9 mouse cellular contexts compared by ENCODE assay signal in the genomic region with DNA sequence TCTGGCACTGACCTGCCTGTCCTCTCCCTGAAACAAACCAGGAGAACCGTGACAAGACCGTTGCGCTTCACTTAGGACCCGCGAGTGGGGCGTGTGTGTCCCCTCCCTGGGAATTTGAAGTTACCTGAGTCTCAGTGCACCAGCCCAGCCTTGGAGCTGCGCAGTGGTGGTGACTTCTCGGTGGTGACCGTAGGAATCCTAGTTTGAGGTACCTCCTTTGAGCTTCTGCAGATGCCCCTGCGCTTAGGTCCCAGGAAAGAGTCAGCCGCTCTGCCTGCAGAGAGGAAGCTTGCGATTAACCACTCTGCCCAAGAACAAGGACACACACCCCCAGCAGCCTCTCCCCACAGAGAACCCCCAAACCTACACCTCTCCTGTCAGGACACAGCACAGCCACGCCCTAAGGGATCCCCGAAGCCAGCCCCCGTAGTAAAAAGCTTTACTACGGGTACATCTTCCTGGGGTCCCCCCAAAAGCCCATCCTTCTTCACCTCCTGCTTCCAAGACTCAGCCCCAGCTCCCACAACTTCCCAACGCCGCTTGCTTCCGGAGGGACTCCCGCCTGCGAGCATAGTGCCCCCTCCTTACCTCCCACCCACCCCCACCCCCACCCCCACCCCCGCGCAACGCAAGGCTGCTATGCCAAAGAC. TPM values are rescaled to one million over a fixed set of nuclear protein-coding genes. Genes with fewer than 3 reads are reported as not detected.
DNase-seq lines count a peak whose midpoint lies in the region; ATAC-seq and TF ChIP-seq lines count a peak whose summit lies in the region.
"Had no signal": no experiment of that assay in that cellular context is flagged by ENCODE, and none has a peak within 500 bp of the region (broad histone marks: within the 10 kb centered on the region; RNA-seq: fewer than 3 reads in every experiment).

A gene (minus strand): TSS at position 34 of the 650 bp plus-strand sequence.

- no peak for TF ChIP-seq POLR2A in brain, embryonic 14.5 days (IDR thresholded peaks at IDR 0.05; ENCODE audit: borderline replicate concordance, extremely low read depth, insufficient read depth, insufficient read length, poor library complexity, severe bottlenecking)

- intact Hi-C loops in gastrocnemius, postnatal 36 days (cut with DNase I), result loop anchor here (5.0 to 10.0 kb wide), 3 partner anchors 195 to 515 kb away; no protein-coding TSS in a partner anchor

- peak within 1 kb of the TSS; percentile 78 for H3K4me2 ChIP-seq in kidney, embryonic 16.5 days (replicated peaks; ENCODE audit: low read depth, low read length)
- peak within 1 kb of the TSS; percentile 66 for H3K4me2 ChIP-seq in hindbrain, embryonic 16.5 days (ENCODE audit: low read length)
- H3K4me2 ChIP-seq in neural tube, embryonic 11.5 days (ENCODE audit: low read depth), result peak within 1 kb of the TSS; percentile 40

- no peaks in the 10 kb centered on the region for H3K36me3 ChIP-seq in kidney, embryonic 16.5 days (ENCODE audit: insufficient read depth, low read length)
- H3K36me3 ChIP-seq in hindbrain, embryonic 16.5 days (ENCODE audit: control insufficient read depth, insufficient read depth, low read length), result no peaks in the 10 kb centered on the region
- no peaks in the 10 kb centered on the region for H3K36me3 ChIP-seq in neural tube, embryonic 11.5 days (ENCODE audit: control insufficient read depth, insufficient read depth, low read length)

- TF ChIP-seq CTCF in brain, embryonic 14.5 days (IDR thresholded peaks at IDR 0.05; ENCODE audit: borderline replicate concordance, extremely low read depth, insufficient read depth, insufficient read length), result no peak

- peaks cover 22% of the 10 kb centered on the region for H3K27me3 ChIP-seq in kidney, embryonic 16.5 days (ENCODE audit: insufficient read depth, low read length)
- H3K27me3 ChIP-seq in hindbrain, embryonic 16.5 days (replicated peaks; ENCODE audit: control insufficient read depth, insufficient read depth, low read length), result peaks cover 30% of the 10 kb centered on the region
- peaks cover 28% of the 10 kb centered on the region for H3K27me3 ChIP-seq in neural tube, embryonic 11.5 days (ENCODE audit: control insufficient read depth, insufficient read depth, low read length)

- peak; percentile 25; the same call in 1 of the 2 replicates for ATAC-seq in kidney, embryonic 16.5 days (ENCODE audit: low FRiP score, low TSS enrichment)
- peak; percentile 17; the same call in 1 of the 2 replicates for ATAC-seq in hindbrain, embryonic 16.5 days
- no peak for ATAC-seq in neural tube, embryonic 11.5 days (ENCODE audit: insufficient read depth, low FRiP score, low TSS enrichment)

- peak within 1 kb of the TSS; percentile 56 for H3K9ac ChIP-seq in kidney, embryonic 16.5 days (replicated peaks; ENCODE audit: low read length)
- H3K9ac ChIP-seq in hindbrain, embryonic 16.5 days (ENCODE audit: low read depth, low read length), result peak within 1 kb of the TSS; percentile 54
- H3K9ac ChIP-seq in neural tube, embryonic 11.5 days (ENCODE audit: low read length), result no peak within 1 kb of the TSS; the same call in 1 of the 2 replicates

- no peak within 1 kb of the TSS for H3K27ac ChIP-seq in kidney, embryonic 16.5 days (ENCODE audit: low read length)
- no peak within 1 kb of the TSS for H3K27ac ChIP-seq in hindbrain, embryonic 16.5 days (ENCODE audit: low read depth, low read length)
- H3K27ac ChIP-seq in neural tube, embryonic 11.5 days (ENCODE audit: low read depth, low read length), result no peak within 1 kb of the TSS
- H3K27ac ChIP-seq: macrophage had no signal

- H3K9me3 ChIP-seq in kidney, embryonic 16.5 days (ENCODE audit: low read length), result no peaks in the 10 kb centered on the region
- H3K9me3 ChIP-seq in hindbrain, embryonic 16.5 days (ENCODE audit: control insufficient read depth, low read length), result no peaks in the 10 kb centered on the region
- no peaks in the 10 kb centered on the region for H3K9me3 ChIP-seq in neural tube, embryonic 11.5 days (ENCODE audit: control insufficient read depth, low read length)

- DNase-seq in kidney, adult 8-10 months, result no peak
- peak; percentile 19 for DNase-seq in brain, embryonic 14.5 days (ENCODE audit: low read depth)
- peak; percentile 23 for DNase-seq in neural tube, embryonic 11.5 days (ENCODE audit: low spot score)
- DNase-seq in gastrocnemius, postnatal 36 days, result no peak
- no peak for DNase-seq in MN1 (ENCODE audit: low spot score)
- no peak for DNase-seq in thymus, postnatal 0 days (ENCODE audit: low spot score)

- peak within 1 kb of the TSS; percentile 50 for H3K4me3 ChIP-seq in kidney, embryonic 16.5 days (ENCODE audit: low read length)
- H3K4me3 ChIP-seq in hindbrain, embryonic 16.5 days (ENCODE audit: low read length), result peak within 1 kb of the TSS; percentile 44
- H3K4me3 ChIP-seq in neural tube, embryonic 11.5 days (ENCODE audit: low read depth, low read length), result peak within 1 kb of the TSS; percentile 19

- H3K4me1 ChIP-seq in kidney, embryonic 16.5 days (ENCODE audit: insufficient read depth, low read length), result peaks cover 20% of the 10 kb centered on the region
- peaks cover 13% of the 10 kb centered on the region for H3K4me1 ChIP-seq in hindbrain, embryonic 16.5 days (ENCODE audit: control insufficient read depth, insufficient read depth, low read depth, low read length)
- H3K4me1 ChIP-seq in neural tube, embryonic 11.5 days (ENCODE audit: control insufficient read depth, insufficient read depth, low read length), result peaks cover 3% of the 10 kb centered on the region; the same call in 1 of the 2 replicates

- 6% methylated on average over 24 of the region's 24 CpGs for WGBS in kidney, embryonic 16.5 days
- WGBS in hindbrain, embryonic 16.5 days, result 5% methylated on average over 24 of the region's 24 CpGs
- WGBS in neural tube, embryonic 11.5 days, result 8% methylated on average over 24 of the region's 24 CpGs

RNA-seq across cellular contexts. Expression of the gene that starts here (rescaled TPM):
- polyA plus RNA-seq in kidney, embryonic 16.5 days (2015; fragmentation: Nextera tagmentation; extraction: Ambion mirVana), result 6.4 and 7.2 TPM in 2 replicates
- polyA plus RNA-seq in brain, embryonic 14.5 days (2012; rRNA removed), result 0.53 and 1.1 TPM in 2 replicates
- 2.4 and 2.9 TPM in 2 replicates for polyA plus RNA-seq in hindbrain, embryonic 16.5 days (2015; fragmentation: Nextera tagmentation; extraction: Ambion mirVana)
- polyA plus RNA-seq in neural tube, embryonic 11.5 days (2014; fragmentation: Nextera tagmentation; extraction: Ambion mirVana), result 0.52 and 0.55 TPM in 2 replicates
- total RNA-seq in gastrocnemius, postnatal 36 days (2021), result under 1 TPM; 0.07 to 0.08 TPM
- 0.04 and 0.05 TPM in 2 replicates for polyA plus RNA-seq in thymus, postnatal 0 days (2015; fragmentation: Nextera tagmentation; extraction: Ambion mirVana)
- polyA plus RNA-seq: macrophage had no signal

Comparison
In these comparisons a context has a peak if more than half of its experiments do, and no peak if none do; other contexts are left out.
1. Peak in DNase-seq, H3K4me3 ChIP-seq and H3K4me2 ChIP-seq in neural tube, embryonic 11.5 days; RNA of the gene not detected or under 1 TPM.